Mouse (Mus musculus) heart, postnatal 4 days (tissue): ENCODE measurements at regions not wholly inside any gene's neighbourhood (a gene's known extent, or its start where the extent isn't known, plus 50 kb on each side); places are given as distances from the start of the nearest gene placed in this dataset.

ENCODE experiments used
- DNase-seq: peaks from one replicate; pipeline ENCODE4 v3.0.0; 2021

GRCm38 (mm10) chr2:117399487-117399886 is 56.7 kb upstream of the Rasgrp1 start:
- no peak for DNase-seq

GRCm38 (mm10) chr2:117403425-117404175 is 60.8 kb upstream of the Rasgrp1 start:
- DNase-seq, result no peak

- no peak for DNase-seq
These were observed 62.7 kb upstream of the Rasgrp1 start for GRCm38 (mm10) chr2:117405453-117405852.

- no peak for DNase-seq
These were observed 65.4 kb upstream of the Rasgrp1 start for GRCm38 (mm10) chr2:117408241-117408640.

- peak; percentile 22 for DNase-seq
These were observed 69.3 kb upstream of the Rasgrp1 start for GRCm38 (mm10) chr2:117412045-117412606.

- no peak for DNase-seq
These were observed 74.6 kb upstream of the Rasgrp1 start for GRCm38 (mm10) chr2:117417229-117417970.

- no peak for DNase-seq
These were observed 75.4 kb upstream of the Rasgrp1 start for GRCm38 (mm10) chr2:117418121-117418615.

- no peak for DNase-seq
These were observed 75.9 kb upstream of the Rasgrp1 start for GRCm38 (mm10) chr2:117418711-117419110.

GRCm38 (mm10) chr2:117421376-117421775 is 78.6 kb upstream of the Rasgrp1 start:
- no peak for DNase-seq

GRCm38 (mm10) chr2:117422756-117423155 is 80.0 kb upstream of the Rasgrp1 start:
- DNase-seq, result no peak

- no peak for DNase-seq
These were observed 86.4 kb upstream of the Rasgrp1 start for GRCm38 (mm10) chr2:117429205-117429604.

- DNase-seq, result no peak
These were observed 89.2 kb upstream of the Rasgrp1 start for GRCm38 (mm10) chr2:117432010-117432409.

GRCm38 (mm10) chr2:117432923-117433322 is 90.1 kb upstream of the Rasgrp1 start:
- DNase-seq, result no peak

GRCm38 (mm10) chr2:117433482-117433881 is 90.7 kb upstream of the Rasgrp1 start:
- DNase-seq, result no peak

GRCm38 (mm10) chr2:117438079-117438478 is 95.3 kb upstream of the Rasgrp1 start:
- DNase-seq, result no peak

- peak; percentile 80 for DNase-seq
These were observed 96.0 kb upstream of the Rasgrp1 start for GRCm38 (mm10) chr2:117438586-117439371.

GRCm38 (mm10) chr2:117439372-117440183 is 96.8 kb upstream of the Rasgrp1 start:
- DNase-seq, result no peak

GRCm38 (mm10) chr2:117440801-117441281 is 98.0 kb upstream of the Rasgrp1 start:
- no peak for DNase-seq

GRCm38 (mm10) chr2:117442862-117443261 is 100.1 kb upstream of the Rasgrp1 start:
- no peak for DNase-seq

GRCm38 (mm10) chr2:117444671-117445070 is 101.9 kb upstream of the Rasgrp1 start:
- DNase-seq, result peak; percentile 61

GRCm38 (mm10) chr2:117446876-117447275 is 104.1 kb upstream of the Rasgrp1 start:
- DNase-seq, result no peak
